Mouse (Mus musculus) retina, adult 2 months (tissue): ENCODE measurements around the gene Larp1.
"Not testable (repeated sequence)": the region's sequence is repeated elsewhere in the genome, so short reads cannot be mapped to it uniquely, and the experiment has no call there.

ENCODE experiments used
- DNase-seq: peaks from one replicate; pipeline ENCODE4 v3.0.0-alpha.2; 2012; ENCODE audit warnings: low read depth, low spot score

Larp1 gene

DNA sequence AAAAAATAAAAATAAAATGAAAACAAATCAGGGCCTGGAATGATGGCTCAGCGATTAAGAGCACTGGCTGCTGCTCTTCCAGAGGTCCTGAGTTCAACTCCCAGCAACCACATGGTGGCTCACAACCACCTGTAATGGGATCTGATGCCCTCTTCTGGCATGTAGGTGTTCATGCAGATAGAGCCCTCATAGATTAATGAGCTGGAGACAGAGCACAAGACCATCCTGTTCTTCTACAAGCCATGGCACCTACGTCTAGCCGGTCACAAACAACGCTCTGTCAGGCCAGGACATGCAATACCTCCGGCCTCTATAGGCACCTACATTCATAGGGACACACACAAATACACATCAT, 89.5 kb downstream of the Larp1 start:
- DNase-seq: not testable (repeated sequence)

DNA sequence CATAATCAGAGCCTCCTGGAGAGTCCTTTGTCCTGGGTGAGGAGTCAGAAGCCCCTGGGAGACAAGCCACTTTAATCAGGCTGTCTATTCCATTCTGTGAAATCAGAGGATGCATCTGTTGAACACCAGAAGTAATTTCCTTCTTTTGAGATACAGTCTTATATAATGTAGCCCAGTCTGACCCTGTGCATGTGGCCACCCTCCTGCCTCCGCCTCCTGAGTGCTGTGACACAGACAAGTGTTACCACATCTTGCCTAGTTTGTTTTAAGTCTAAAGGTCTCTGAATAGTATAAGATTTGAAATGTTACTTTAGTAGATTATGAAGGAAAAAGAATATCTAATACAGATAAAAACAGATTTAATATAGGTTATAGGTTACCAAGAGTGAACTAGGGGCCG, 91.1 kb downstream of the Larp1 start:
- DNase-seq: no peak

DNA sequence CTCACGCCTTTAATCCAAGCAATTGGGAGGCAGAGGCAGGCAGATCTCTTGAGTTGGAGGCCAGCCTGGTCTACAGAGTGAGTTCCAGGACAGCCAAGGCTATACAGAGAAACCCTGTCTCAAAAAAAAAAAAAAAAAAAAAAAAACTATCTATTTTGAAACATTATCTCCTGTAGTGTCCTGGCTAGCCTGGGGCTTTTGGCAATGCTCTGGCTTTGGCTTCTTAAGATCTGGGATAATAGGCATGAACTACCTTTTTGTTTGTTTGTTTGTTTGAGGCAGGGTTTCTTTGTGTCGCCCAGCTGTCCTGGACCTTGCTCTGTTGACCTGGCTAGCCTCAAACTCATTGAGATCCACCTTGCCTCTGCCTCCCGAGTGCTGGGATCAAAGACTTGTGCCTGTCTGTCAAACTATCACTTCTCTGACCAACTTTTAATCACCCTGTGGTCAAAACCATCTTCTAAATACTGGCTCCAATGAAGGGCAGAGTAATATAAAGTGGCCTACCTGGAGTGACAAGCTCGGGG, 92.4 kb downstream of the Larp1 start:
- no peak for DNase-seq

DNA sequence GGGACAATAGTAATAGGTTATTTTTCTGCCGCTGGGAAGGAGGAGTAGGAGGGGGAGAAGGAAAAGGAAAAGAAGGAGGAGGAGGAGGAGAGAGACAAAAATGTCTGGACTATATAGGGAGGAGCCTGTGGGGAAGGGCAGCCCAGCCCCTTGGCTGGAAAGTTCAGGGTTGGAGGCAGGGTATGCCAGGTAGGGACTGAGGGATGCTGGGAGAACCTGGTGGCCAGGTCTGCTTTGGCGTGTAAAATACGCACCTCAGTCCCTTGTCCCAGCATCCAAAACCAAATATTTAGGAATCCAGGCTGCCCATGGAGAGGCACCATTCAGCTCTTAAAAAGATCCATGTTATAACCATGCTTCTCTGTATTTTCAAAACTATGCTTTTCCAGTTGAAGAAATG, 93.3 kb downstream of the Larp1 start:
- no peak for DNase-seq

DNA sequence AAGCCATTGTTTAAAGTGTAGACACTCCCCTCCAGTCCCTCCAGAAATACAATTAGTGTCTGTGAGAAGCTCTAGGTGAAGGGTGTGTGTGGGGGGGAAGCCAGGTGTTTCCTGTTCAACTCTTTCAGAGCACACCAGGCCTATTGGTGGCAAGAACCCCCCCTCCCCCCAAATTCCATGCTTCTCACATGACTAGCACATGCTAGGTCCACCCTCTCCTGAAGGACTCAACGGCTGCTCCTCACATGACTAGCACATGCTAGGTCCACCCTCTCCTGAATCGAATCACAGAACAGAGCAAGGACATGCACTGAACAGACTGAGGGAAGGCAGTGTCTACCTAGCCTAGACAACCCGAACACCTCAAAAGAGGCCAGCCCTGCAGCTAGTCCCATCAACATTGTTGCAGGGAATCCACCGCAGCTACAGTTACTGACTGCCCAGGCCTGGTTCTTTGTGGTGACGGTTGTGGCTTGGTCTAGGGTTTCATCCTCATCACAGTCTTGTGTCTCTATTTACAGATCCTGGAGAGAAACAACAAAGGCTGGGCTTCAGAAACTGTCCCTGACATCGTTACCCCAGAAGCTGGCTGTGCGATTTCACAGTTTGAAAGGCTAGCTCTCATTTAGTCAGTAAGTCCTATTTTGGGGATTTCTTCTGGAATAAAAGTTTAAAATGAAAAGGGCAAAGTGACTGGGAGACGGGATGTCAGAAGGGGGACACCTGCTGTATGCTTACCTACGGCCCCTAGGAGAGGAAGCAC, 93.9 kb downstream of the Larp1 start:
- no peak for DNase-seq

DNA sequence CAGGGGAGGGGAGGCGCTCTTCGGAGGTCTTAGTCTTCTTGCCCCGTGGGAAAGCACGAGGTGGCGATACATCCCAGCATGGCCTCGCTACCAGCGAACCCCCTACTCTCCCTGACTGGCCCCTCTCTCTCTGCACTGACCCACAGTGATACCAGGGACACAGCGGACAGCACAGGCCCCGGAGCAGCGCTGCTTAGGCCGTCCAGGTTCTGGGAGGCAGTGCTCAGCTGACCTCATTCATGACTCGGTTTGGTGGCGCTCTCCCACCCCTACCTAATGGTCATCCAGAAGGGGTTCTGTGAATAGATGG, 94.4 kb downstream of the Larp1 start:
- DNase-seq: no peak

DNA sequence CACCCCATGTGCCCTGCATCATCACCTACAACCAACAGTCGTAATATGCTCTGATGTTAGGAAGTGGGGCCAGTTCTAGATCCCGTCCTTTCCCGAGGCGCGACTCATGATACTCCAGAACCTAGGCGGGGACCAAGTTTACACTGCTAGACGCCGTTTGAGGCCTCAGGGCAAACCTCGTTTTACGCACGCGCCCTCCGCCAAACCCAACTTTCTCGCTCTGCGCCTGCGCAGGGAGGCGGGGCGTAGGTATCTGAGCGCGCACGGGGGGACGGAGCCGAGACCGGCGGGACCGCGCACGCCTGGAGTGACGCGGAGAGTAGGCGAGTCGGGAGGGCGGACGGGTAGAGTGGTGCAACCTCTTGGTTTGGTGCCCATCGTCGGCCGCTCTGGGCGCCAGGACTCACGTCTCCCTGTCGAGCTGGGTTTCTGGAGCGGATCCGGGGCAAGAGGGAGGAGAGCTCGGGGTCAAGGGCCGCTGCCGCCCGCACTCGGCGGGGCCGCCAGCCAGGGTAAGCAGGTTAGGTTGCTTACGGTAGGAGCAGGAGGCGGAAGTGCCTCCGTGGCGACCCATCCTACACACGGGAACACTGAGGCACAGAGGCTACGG, 94.9 kb downstream of the Larp1 start, which contains the start of gene Cnot8:
Gene Cnot8 (plus strand): TSS at position 457 of the 610 bp plus-strand sequence.
- peak; percentile 98 for DNase-seq

DNA sequence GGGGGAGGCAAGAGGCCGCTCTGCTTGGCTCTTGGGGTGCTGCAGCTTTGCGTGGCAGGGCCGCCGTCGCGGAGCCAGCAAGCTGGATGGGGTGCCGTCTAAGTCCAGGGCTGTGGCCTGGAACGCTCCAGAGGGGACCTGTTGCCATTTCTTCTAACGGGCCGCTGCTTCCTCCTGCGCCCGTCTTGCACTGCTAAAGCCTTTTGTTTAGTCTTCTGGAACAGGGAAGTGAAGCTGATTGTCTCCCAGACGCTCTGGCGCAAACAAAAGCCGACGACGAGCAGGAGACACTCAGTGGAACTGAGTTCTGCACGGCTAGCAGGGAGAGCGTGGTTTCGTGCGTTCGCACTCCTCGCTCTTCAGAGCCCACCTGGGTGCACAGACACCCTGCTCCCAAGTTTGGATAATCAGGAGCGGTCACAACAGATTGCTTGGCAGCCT, 95.5 kb downstream of the Larp1 start:
- DNase-seq: no peak

DNA sequence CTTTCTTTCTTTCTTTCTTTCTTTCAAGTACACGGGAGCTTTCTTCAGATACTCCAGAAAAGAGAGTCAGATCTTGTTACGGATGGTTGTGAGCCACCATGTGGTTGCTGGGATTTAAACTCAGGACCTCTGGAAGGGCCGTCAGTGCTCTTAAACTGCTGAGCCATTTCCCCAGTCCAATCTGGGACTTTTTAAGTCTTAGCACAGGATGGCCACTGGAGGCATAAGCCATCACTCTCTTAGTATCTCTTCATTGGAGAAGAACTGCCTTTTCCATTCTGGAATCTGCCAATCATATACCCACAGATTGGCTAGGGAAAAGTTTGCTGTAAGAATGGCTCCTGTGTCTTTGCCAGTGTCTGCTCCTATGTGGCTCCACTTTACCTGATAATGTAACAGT, 98.1 kb downstream of the Larp1 start:
- no peak for DNase-seq

DNA sequence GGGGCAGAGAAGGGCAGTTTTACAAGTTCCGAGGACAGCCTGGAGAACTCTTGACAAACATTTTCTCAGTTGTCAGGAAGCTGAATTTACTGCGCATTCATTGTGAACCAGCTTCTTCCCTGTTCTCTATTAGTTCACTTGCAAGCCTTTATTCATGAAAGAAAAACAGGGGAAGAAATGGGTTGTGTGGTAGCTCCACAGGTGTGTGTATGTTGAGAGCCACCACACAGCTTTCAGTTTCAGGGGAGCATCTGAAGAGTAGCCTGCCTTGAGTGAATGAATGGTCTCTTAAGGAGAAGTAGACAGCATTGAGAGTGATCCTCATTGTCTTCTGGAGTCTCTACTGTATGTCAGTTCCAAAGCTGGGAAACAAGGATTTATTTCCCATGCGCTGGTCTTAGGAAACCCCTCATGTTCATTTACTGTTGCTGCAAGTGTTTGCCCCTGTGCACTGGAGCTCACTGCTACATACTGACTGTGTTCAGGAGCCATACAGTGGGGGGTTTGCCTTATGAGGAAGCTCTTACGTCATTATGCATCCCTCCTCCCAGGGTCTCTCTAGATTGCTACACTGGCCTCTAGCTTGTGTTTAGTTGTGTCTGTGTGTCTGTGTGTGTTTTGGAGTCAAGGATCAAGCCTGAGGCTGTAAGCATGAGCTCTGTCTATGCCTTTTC, 98.9 kb downstream of the Larp1 start:
- DNase-seq: no peak
